Mouse (Mus musculus) megakaryocyte-erythroid progenitor cell, adult 5-6 weeks (primary cell): ENCODE results near the gene Ifngr2. TPM values are rescaled to one million over a fixed set of nuclear protein-coding genes. Genes with fewer than 3 reads are reported as not detected.

ENCODE experiments used
- ATAC-seq: replicated peaks from 2 replicates; pipeline ENCODE4 v1.8.0; 2016; ENCODE audit warnings: mild to moderate bottlenecking, inconsistent platforms; ENCODE audit not compliant: severe bottlenecking, poor library complexity, low FRiP score, low TSS enrichment
- total RNA-seq, 2 experiments: library from RNA; stranded (forward) in 1 of 2; stranded (reverse) in 1 of 2; fragments of 200-1000, 215-1000 nt in 1 of 2; fragments of >200 nt in 1 of 2; fragmentation: Nextera tagmentation in 1 of 2; gene quantifications; 2 replicates each; pipeline ENCODE4 v1.2.3; 2014 to 2017

The Ifngr2 gene
- total RNA-seq, 2 experiments from 2014 or later, result 5.4 to 8.7 TPM

GRCm38 (mm10) chr16:91534477-91534876, 12.4 kb upstream of the Ifngr2 start:
- ATAC-seq, result peak; percentile 63

- no peak for ATAC-seq
These were observed 12.0 kb upstream of the Ifngr2 start for GRCm38 (mm10) chr16:91534888-91535287.

GRCm38 (mm10) chr16:91536372-91536771, 10.5 kb upstream of the Ifngr2 start:
- no peak for ATAC-seq

- peak; percentile 82 for ATAC-seq
These were observed 9.8 kb upstream of the Ifngr2 start for GRCm38 (mm10) chr16:91537065-91537464.

- ATAC-seq, result no peak
These were observed 8.8 kb upstream of the Ifngr2 start for GRCm38 (mm10) chr16:91538051-91538450.

GRCm38 (mm10) chr16:91538513-91538912, 8.4 kb upstream of the Ifngr2 start:
- ATAC-seq, result no peak

GRCm38 (mm10) chr16:91541573-91542081, 5.2 kb upstream of the Ifngr2 start:
- ATAC-seq, result peak; percentile 17; the same call in 1 of the 2 replicates

- ATAC-seq, result no peak
These were observed 3.3 kb upstream of the Ifngr2 start for GRCm38 (mm10) chr16:91543619-91544018.

- ATAC-seq, result peak; percentile 86
These were observed 1.1 kb upstream of the Ifngr2 start for GRCm38 (mm10) chr16:91545597-91546281.

- no peak for ATAC-seq
These were observed 459 bp upstream of the Ifngr2 start for GRCm38 (mm10) chr16:91546391-91546835.

- ATAC-seq, result no peak
These were observed 1.1 kb downstream of the Ifngr2 start for GRCm38 (mm10) chr16:91547974-91548373.

- no peak for ATAC-seq
These were observed 1.7 kb downstream of the Ifngr2 start for GRCm38 (mm10) chr16:91548586-91548985.

- ATAC-seq, result no peak
These were observed 2.1 kb downstream of the Ifngr2 start for GRCm38 (mm10) chr16:91548996-91549395.

GRCm38 (mm10) chr16:91549616-91550015, 2.7 kb downstream of the Ifngr2 start:
- no peak for ATAC-seq

- peak; percentile 81 for ATAC-seq
These were observed 4.2 kb downstream of the Ifngr2 start for GRCm38 (mm10) chr16:91551081-91551524.

- ATAC-seq, result no peak
These were observed 5.2 kb downstream of the Ifngr2 start for GRCm38 (mm10) chr16:91552072-91552471.

GRCm38 (mm10) chr16:91553625-91554024, 6.8 kb downstream of the Ifngr2 start:
- no peak for ATAC-seq

- ATAC-seq, result no peak
These were observed 8.2 kb downstream of the Ifngr2 start for GRCm38 (mm10) chr16:91555017-91555605.

- no peak for ATAC-seq
These were observed 9.8 kb downstream of the Ifngr2 start for GRCm38 (mm10) chr16:91556659-91557058.

GRCm38 (mm10) chr16:91557214-91557613, 10.3 kb downstream of the Ifngr2 start:
- no peak for ATAC-seq

- no peak for ATAC-seq
These were observed 10.8 kb downstream of the Ifngr2 start for GRCm38 (mm10) chr16:91557693-91558092.
